Mouse (Mus musculus): ENCODE data around the gene Gon7.

GRCm38 (mm10) chr12:102710851-102711375 is 46.7 kb downstream of the Gon7 start:
- TF ChIP-seq POLR2A (IDR thresholded peaks at IDR 0.05; ENCODE audit: control insufficient read depth, low read depth, low read length) (no peak), CTCF (IDR thresholded peaks at IDR 0.05; ENCODE audit: control insufficient read depth, insufficient read depth, insufficient replicate concordance, low read depth, low read length) (no peak)

Data from testis, adult 2 months (tissue).